Mouse (Mus musculus) kidney, postnatal 0 days (tissue): ENCODE results near the gene Rep15. TPM values are rescaled to one million over a fixed set of nuclear protein-coding genes. Genes with fewer than 3 reads are reported as not detected.

Experiments
- ATAC-seq: fragments of 200-750 bp; cut with Nextera tagmentation; replicated peaks from 2 replicates; pipeline ENCODE4 v1.8.0; 2017; ENCODE audit warnings: low read depth, moderate number of reproducible peaks, moderate TSS enrichment, moderate library complexity; ENCODE audit not compliant: low FRiP score
- DNase-seq: peaks from one replicate; pipeline ENCODE4 v3.0.0-alpha.2; 2016; ENCODE audit warnings: low spot score
- H3K27ac ChIP-seq: fragments of 300-500 bp; sonication (generic); 2 replicates; pipeline ENCODE4 v1.5.1; 2014; ENCODE audit warnings: mild to moderate bottlenecking
- H3K27me3 ChIP-seq: fragments of 300-500 bp; sonication (generic); 2 replicates; pipeline ENCODE4 v1.6.1; 2014; ENCODE audit warnings: low read length, mixed read lengths; ENCODE audit not compliant: insufficient read depth
- H3K36me3 ChIP-seq: fragments of 300-500 bp; sonication (generic); 2 replicates; pipeline ENCODE4 v1.6.1; 2014; ENCODE audit warnings: low read length, mixed read lengths; ENCODE audit not compliant: insufficient read depth
- H3K4me1 ChIP-seq: fragments of 300-500 bp; sonication (generic); replicated peaks from 2 replicates; pipeline ENCODE4 v1.6.1; 2014; ENCODE audit warnings: antibody characterized with exemption, low read length, mixed read lengths; ENCODE audit not compliant: insufficient read depth
- H3K4me2 ChIP-seq: fragments of 300-500 bp; sonication (generic); 2 replicates; pipeline ENCODE4 v1.6.1; 2014; ENCODE audit warnings: mild to moderate bottlenecking, low read length, moderate library complexity, mixed read lengths
- H3K4me3 ChIP-seq: fragments of 300-500 bp; sonication (generic); replicated peaks from 2 replicates; pipeline ENCODE4 v1.5.1; 2014; ENCODE audit warnings: low read depth, low read length
- H3K9ac ChIP-seq: fragments of 300-500 bp; sonication (generic); 2 replicates; pipeline ENCODE4 v1.6.1; 2014; ENCODE audit warnings: low read depth, low read length
- H3K9me3 ChIP-seq: fragments of 300-500 bp; sonication (generic); replicated peaks from 2 replicates; pipeline ENCODE4 v1.6.1; 2016; ENCODE audit warnings: low read length, inconsistent platforms, mixed read lengths
- CTCF ChIP-seq: IDR thresholded peaks from 2 replicates; pipeline ENCODE4 v1.5.1; 2016; ENCODE audit warnings: antibody characterized with exemption, low read depth, mild to moderate bottlenecking, moderate library complexity
- WGBS: fragments of 180-500 bp; shearing (Covaris S2); extraction: QIAGEN DNeasy Blood & Tissue Kit; methylation state at CpG from one replicate; pipeline ENCODE4 v1.1.7; 2014; 5-methylcytosine and 5-hydroxymethylcytosine counted together
- polyA plus RNA-seq: library from polyadenylated mRNA; unstranded; fragments of >200 nt; fragmentation: Nextera tagmentation; extraction: Ambion mirVana; gene quantifications from 2 replicates; pipeline ENCODE4 v1.2.1, GENCODE M21; 2015

Rep15 gene
- polyA plus RNA-seq, 1 experiment from 2014 or later, result 0.70 TPM

- H3K9me3 ChIP-seq, result no peaks in the 10 kb centered on the region
- TF ChIP-seq CTCF, result no peak
- H3K27ac ChIP-seq, result no peak overlapping the region
- no peak overlapping the region for H3K4me2 ChIP-seq
- H3K27me3 ChIP-seq, result no peaks in the 10 kb centered on the region
- H3K4me1 ChIP-seq, result no peaks in the 10 kb centered on the region
- DNase-seq (no peak), ATAC-seq (no peak)
- WGBS, result 69% methylated on average over 5 of the region's 5 CpGs
- H3K36me3 ChIP-seq, result peaks cover 10% of the 10 kb centered on the region
- no peak overlapping the region for H3K4me3 ChIP-seq
- no peak overlapping the region for H3K9ac ChIP-seq
Observed at GRCm38 (mm10) chr6:147075808-147076387, 43.5 kb downstream of the Rep15 start.

- no peaks in the 10 kb centered on the region for H3K4me1 ChIP-seq
- DNase-seq (no peak), ATAC-seq (no peak)
- no peak overlapping the region for H3K9ac ChIP-seq
- H3K4me2 ChIP-seq, result no peak overlapping the region
- no peaks in the 10 kb centered on the region for H3K9me3 ChIP-seq
- H3K27ac ChIP-seq, result no peak overlapping the region
- no peak for TF ChIP-seq CTCF
- WGBS, result 87% methylated on average over 8 of the region's 8 CpGs
- H3K36me3 ChIP-seq, result peaks cover under 1% of the 10 kb centered on the region; the same call in 1 of the 2 replicates
- no peaks in the 10 kb centered on the region for H3K27me3 ChIP-seq
- no peak overlapping the region for H3K4me3 ChIP-seq
Observed at GRCm38 (mm10) chr6:147076878-147077277, 44.5 kb downstream of the Rep15 start.

GRCm38 (mm10) chr6:147079919-147080318, 47.5 kb downstream of the Rep15 start:
- Histone ChIP-seq H3K9ac (no peak overlapping the region), H3K9me3 (no peaks in the 10 kb centered on the region), H3K27me3 (no peaks in the 10 kb centered on the region), H3K4me1 (no peaks in the 10 kb centered on the region), H3K27ac (no peak overlapping the region), H3K36me3 (no peaks in the 10 kb centered on the region), H3K4me3 (no peak overlapping the region), H3K4me2 (no peak overlapping the region)
- ATAC-seq (no peak), DNase-seq (no peak)
- WGBS, result 90% methylated on average over 10 of the region's 10 CpGs
- TF ChIP-seq CTCF, result no peak

Other genes starting within 250 kb of the Rep15 start
- 1.2 and 1.8 TPM in 2 replicates for gene Arntl2, start 236.5 kb upstream of the Rep15 start, polyA plus RNA-seq
- gene Smco2, start 182.5 kb upstream of the Rep15 start, polyA plus RNA-seq, result not detected in 2 replicates
- 55.9 and 60.2 TPM in 2 replicates for gene Ppfibp1, start 144.1 kb upstream of the Rep15 start, polyA plus RNA-seq
- 0.09 TPM in 1 of 2 replicates, not detected in the other for gene 1700034J05Rik, start 78.2 kb upstream of the Rep15 start, polyA plus RNA-seq
- gene Mrps35, start 10.2 kb downstream of the Rep15 start, polyA plus RNA-seq, result 132 and 139 TPM in 2 replicates
- gene Mansc4, start 54.4 kb downstream of the Rep15 start, polyA plus RNA-seq, result 3.7 and 4.3 TPM in 2 replicates
- 5.7 and 6.0 TPM in 2 replicates for gene Klhl42, start 58.8 kb downstream of the Rep15 start, polyA plus RNA-seq
- 1.4 and 2.5 TPM in 2 replicates for gene Pthlh, start 231.6 kb downstream of the Rep15 start, polyA plus RNA-seq